Mouse (Mus musculus): ENCODE results near the gene Pold2. TPM values are rescaled to one million over a fixed set of nuclear protein-coding genes. Genes with fewer than 3 reads are reported as not detected.

Pold2 gene
- total RNA-seq, 2 experiments from 2014 or later: 20.1 to 20.2 TPM

- intact Hi-C loops (cut with DNase I): no loop called here
- no peak for DNase-seq (ENCODE audit: low spot score in 2 of 2)
Observed at GRCm38 (mm10) chr11:5862394-5863105, 15.5 kb downstream of the Pold2 start.

- intact Hi-C loops (cut with DNase I): no loop called here
- no peak for DNase-seq (ENCODE audit: low spot score in 2 of 2)
Observed at GRCm38 (mm10) chr11:5861678-5862393, 16.3 kb downstream of the Pold2 start, which contains the start of gene Aebp1. Gene Aebp1 (plus strand): TSS chr11:5861947.

- intact Hi-C loops (cut with DNase I): no loop called here
- no peak for DNase-seq (ENCODE audit: low spot score in 2 of 2)
Observed at GRCm38 (mm10) chr11:5860639-5861038, 17.5 kb downstream of the Pold2 start.

- intact Hi-C loops (cut with DNase I): no loop called here
Observed at GRCm38 (mm10) chr11:5859883-5860550, 18.1 kb downstream of the Pold2 start.

GRCm38 (mm10) chr11:5858723-5859122, 19.4 kb downstream of the Pold2 start:
- intact Hi-C loops (cut with DNase I): no loop called here
- DNase-seq (ENCODE audit: low spot score in 2 of 2): no peak

More at GRCm38 (mm10) chr11:5859883-5860550, 18.1 kb downstream of the Pold2 start:
- no peak for DNase-seq (ENCODE audit: low spot score in 2 of 2)

GRCm38 (mm10) chr11:5856479-5857130, 21.5 kb downstream of the Pold2 start:
- no peak for DNase-seq (ENCODE audit: low spot score in 2 of 2)
- intact Hi-C loops (cut with DNase I): no loop called here

GRCm38 (mm10) chr11:5855902-5856301, 22.2 kb downstream of the Pold2 start:
- DNase-seq (ENCODE audit: low spot score in 2 of 2): peak; percentile 30 to 57
- intact Hi-C loops (cut with DNase I): no loop called here

GRCm38 (mm10) chr11:5855481-5855880, 22.6 kb downstream of the Pold2 start:
- no peak for DNase-seq (ENCODE audit: low spot score in 2 of 2)

GRCm38 (mm10) chr11:5852314-5852713, 25.8 kb downstream of the Pold2 start:
- intact Hi-C loops (cut with DNase I): no loop called here
- DNase-seq (ENCODE audit: low spot score in 2 of 2): no peak

More at GRCm38 (mm10) chr11:5855481-5855880, 22.6 kb downstream of the Pold2 start:
- intact Hi-C loops (cut with DNase I): no loop called here

GRCm38 (mm10) chr11:5851021-5851736, 26.9 kb downstream of the Pold2 start:
- intact Hi-C loops (cut with DNase I): no loop called here
- no peak for DNase-seq (ENCODE audit: low spot score in 2 of 2)

GRCm38 (mm10) chr11:5850452-5850851, 27.6 kb downstream of the Pold2 start:
- intact Hi-C loops (cut with DNase I): no loop called here
- DNase-seq (ENCODE audit: low spot score in 2 of 2): no peak

- DNase-seq (ENCODE audit: low spot score in 2 of 2): no peak
- intact Hi-C loops (cut with DNase I): no loop called here
Observed at GRCm38 (mm10) chr11:5849316-5849715, 28.8 kb downstream of the Pold2 start.

- intact Hi-C loops (cut with DNase I): no loop called here
- DNase-seq (ENCODE audit: low spot score in 2 of 2): peak; percentile 52 to 74
Observed at GRCm38 (mm10) chr11:5848741-5849140, 29.4 kb downstream of the Pold2 start.

GRCm38 (mm10) chr11:5846639-5847345, 31.3 kb downstream of the Pold2 start:
- DNase-seq (ENCODE audit: low spot score in 2 of 2): no peak
- intact Hi-C loops (cut with DNase I): no loop called here

- DNase-seq (ENCODE audit: low spot score in 2 of 2): no peak
- intact Hi-C loops (cut with DNase I): no loop called here
Observed at GRCm38 (mm10) chr11:5843131-5843530, 35.0 kb downstream of the Pold2 start.

- DNase-seq (ENCODE audit: low spot score in 2 of 2): no peak
Observed at GRCm38 (mm10) chr11:5841751-5842150, 36.3 kb downstream of the Pold2 start.

GRCm38 (mm10) chr11:5840346-5840745, 37.7 kb downstream of the Pold2 start:
- DNase-seq (ENCODE audit: low spot score in 2 of 2): no peak
- intact Hi-C loops (cut with DNase I): no loop called here

More at GRCm38 (mm10) chr11:5841751-5842150, 36.3 kb downstream of the Pold2 start:
- intact Hi-C loops (cut with DNase I): no loop called here
